Mouse (Mus musculus) midbrain, embryonic 13.5 days (tissue): ENCODE results near the gene Tie1. TPM values are rescaled to one million over a fixed set of nuclear protein-coding genes. Genes with fewer than 3 reads are reported as not detected.
"Not testable (repeated sequence)": the region's sequence is repeated elsewhere in the genome, so short reads cannot be mapped to it uniquely, and the experiment has no call there.

ENCODE experiments used
- ATAC-seq: fragments of 200-750 bp; cut with Nextera tagmentation; 2 replicates; pipeline ENCODE4 v1.8.0; 2017; ENCODE audit warnings: mild to moderate bottlenecking, moderate TSS enrichment, moderate library complexity
- H3K27ac ChIP-seq: fragments of 300-500 bp; sonication (generic); 2 replicates; pipeline ENCODE4 v1.5.1; 2015; ENCODE audit warnings: inconsistent platforms, mild to moderate bottlenecking, moderate library complexity
- H3K27me3 ChIP-seq: fragments of 300-500 bp; sonication (generic); 2 replicates; pipeline ENCODE4 v1.6.1; 2015; ENCODE audit warnings: mild to moderate bottlenecking, inconsistent platforms
- H3K36me3 ChIP-seq: fragments of 300-500 bp; sonication (generic); 2 replicates; pipeline ENCODE4 v1.6.1; 2015; ENCODE audit warnings: mild to moderate bottlenecking, inconsistent platforms
- H3K4me1 ChIP-seq: fragments of 300-500 bp; sonication (generic); replicated peaks from 2 replicates; pipeline ENCODE4 v1.6.1; 2015; ENCODE audit warnings: inconsistent platforms
- H3K4me2 ChIP-seq: fragments of 300-500 bp; sonication (generic); replicated peaks from 2 replicates; pipeline ENCODE4 v1.6.1; 2015; ENCODE audit warnings: moderate library complexity, mild to moderate bottlenecking, inconsistent platforms
- H3K4me3 ChIP-seq: fragments of 300-500 bp; sonication (generic); replicated peaks from 2 replicates; pipeline ENCODE4 v1.5.1; 2015; ENCODE audit warnings: mild to moderate bottlenecking, inconsistent platforms
- H3K9ac ChIP-seq: fragments of 300-500 bp; sonication (generic); replicated peaks from 2 replicates; pipeline ENCODE4 v1.6.1; 2015; ENCODE audit warnings: mild to moderate bottlenecking, inconsistent platforms
- H3K9me3 ChIP-seq: fragments of 300-500 bp; sonication (generic); 2 replicates; pipeline ENCODE4 v1.6.1; 2016; ENCODE audit warnings: mild to moderate bottlenecking, inconsistent platforms
- WGBS: fragments of 180-500 bp; shearing (Covaris S2); methylation state at CpG from one replicate; pipeline ENCODE4 v1.1.7; 2015; 5-methylcytosine and 5-hydroxymethylcytosine counted together
- polyA plus RNA-seq: library from polyadenylated mRNA; unstranded; fragments of >200 nt; fragmentation: Nextera tagmentation; extraction: Ambion mirVana; gene quantifications from 2 replicates; pipeline ENCODE4 v1.2.1, GENCODE M21; 2015

The Tie1 gene
- polyA plus RNA-seq, 1 experiment from 2014 or later = 14.4 TPM

- H3K4me3 ChIP-seq = no peak overlapping the region
- no peaks in the 10 kb centered on the region for H3K36me3 ChIP-seq
- H3K27me3 ChIP-seq = peaks cover 6% of the 10 kb centered on the region; the same call in 1 of the 2 replicates
- no peak overlapping the region for H3K27ac ChIP-seq
- WGBS = 74% methylated on average over 5 of the region's 5 CpGs
- no peaks in the 10 kb centered on the region for H3K9me3 ChIP-seq
- peaks cover 18% of the 10 kb centered on the region for H3K4me1 ChIP-seq
- H3K9ac ChIP-seq = no peak overlapping the region
- ATAC-seq = no peak
- H3K4me2 ChIP-seq = no peak overlapping the region
These were observed 28.3 kb upstream of the Tie1 start for GRCm38 (mm10) chr4:118518208-118518607.

- Histone ChIP-seq H3K9ac (no peak overlapping the region), H3K36me3 (no peaks in the 10 kb centered on the region), H3K9me3 (no peaks in the 10 kb centered on the region), H3K27me3 (peaks cover 6% of the 10 kb centered on the region; the same call in 1 of the 2 replicates), H3K4me2 (peak overlapping the region; percentile 9; the same call in 1 of the 2 replicates), H3K27ac (no peak overlapping the region), H3K4me3 (no peak overlapping the region), H3K4me1 (peaks cover 18% of the 10 kb centered on the region)
- ATAC-seq = no peak; the same call in none of the 2 replicates
- 35% methylated on average over 16 of the region's 16 CpGs for WGBS
These were observed 27.8 kb upstream of the Tie1 start for GRCm38 (mm10) chr4:118517497-118518146.

- ATAC-seq = peak; percentile 30; the same call in 1 of the 2 replicates
- Histone ChIP-seq H3K9me3 (no peaks in the 10 kb centered on the region), H3K27ac (no peak overlapping the region), H3K27me3 (peaks cover 6% of the 10 kb centered on the region; the same call in 1 of the 2 replicates), H3K4me1 (peaks cover 18% of the 10 kb centered on the region), H3K36me3 (no peaks in the 10 kb centered on the region), H3K9ac (no peak overlapping the region), H3K4me3 (no peak overlapping the region), H3K4me2 (peak overlapping the region; percentile 9; the same call in 1 of the 2 replicates)
- 29% methylated on average over 20 of the region's 20 CpGs for WGBS
These were observed 27.0 kb upstream of the Tie1 start for GRCm38 (mm10) chr4:118516699-118517496.

GRCm38 (mm10) chr4:118509050-118509449 is 19.2 kb upstream of the Tie1 start:
- no peaks in the 10 kb centered on the region for H3K9me3 ChIP-seq
- H3K4me1 ChIP-seq = peaks cover 7% of the 10 kb centered on the region
- WGBS = 5% methylated on average over 6 of the region's 6 CpGs
- no peak overlapping the region for H3K9ac ChIP-seq
- no peak overlapping the region for H3K4me3 ChIP-seq
- no peaks in the 10 kb centered on the region for H3K36me3 ChIP-seq
- no peak for ATAC-seq
- H3K27me3 ChIP-seq = no peaks in the 10 kb centered on the region
- H3K4me2 ChIP-seq = no peak overlapping the region
- H3K27ac ChIP-seq = no peak overlapping the region

GRCm38 (mm10) chr4:118507171-118507570 is 17.3 kb upstream of the Tie1 start:
- not testable (repeated sequence) for H3K4me1 ChIP-seq, ATAC-seq, H3K9me3 ChIP-seq, H3K4me3 ChIP-seq, H3K4me2 ChIP-seq, H3K36me3 ChIP-seq, H3K27me3 ChIP-seq, H3K9ac ChIP-seq, H3K27ac ChIP-seq
- WGBS = 85% methylated on average over 1 of the region's 1 CpGs

GRCm38 (mm10) chr4:118505551-118505950 is 15.7 kb upstream of the Tie1 start:
- Histone ChIP-seq H3K9ac (no peak overlapping the region), H3K4me1 (peaks cover 3% of the 10 kb centered on the region; the same call in 1 of the 2 replicates), H3K4me3 (no peak overlapping the region), H3K9me3 (no peaks in the 10 kb centered on the region), H3K4me2 (no peak overlapping the region), H3K36me3 (no peaks in the 10 kb centered on the region), H3K27ac (no peak overlapping the region), H3K27me3 (no peaks in the 10 kb centered on the region)
- WGBS = 75% methylated on average over 3 of the region's 3 CpGs
- ATAC-seq = no peak

- Histone ChIP-seq H3K27ac (no peak overlapping the region), H3K4me1 (no peaks in the 10 kb centered on the region), H3K27me3 (no peaks in the 10 kb centered on the region), H3K9me3 (no peaks in the 10 kb centered on the region), H3K36me3 (no peaks in the 10 kb centered on the region), H3K9ac (no peak overlapping the region), H3K4me2 (no peak overlapping the region), H3K4me3 (no peak overlapping the region)
- ATAC-seq = no peak
- WGBS = 64% methylated on average over 9 of the region's 9 CpGs
These were observed 10.9 kb upstream of the Tie1 start for GRCm38 (mm10) chr4:118500792-118501191.

GRCm38 (mm10) chr4:118500171-118500724 is 10.4 kb upstream of the Tie1 start:
- H3K36me3 ChIP-seq = no peaks in the 10 kb centered on the region
- no peaks in the 10 kb centered on the region for H3K4me1 ChIP-seq
- no peaks in the 10 kb centered on the region for H3K27me3 ChIP-seq
- no peak overlapping the region for H3K27ac ChIP-seq
- no peak overlapping the region for H3K9ac ChIP-seq
- ATAC-seq = no peak
- H3K4me2 ChIP-seq = no peak overlapping the region
- no peak overlapping the region for H3K4me3 ChIP-seq
- WGBS = 48% methylated on average over 6 of the region's 6 CpGs
- H3K9me3 ChIP-seq = no peaks in the 10 kb centered on the region

GRCm38 (mm10) chr4:118490461-118490860 is 600 bp upstream of the Tie1 start:
- no peak for ATAC-seq
- Histone ChIP-seq H3K27me3 (no peaks in the 10 kb centered on the region), H3K9me3 (no peaks in the 10 kb centered on the region), H3K27ac (no peak overlapping the region), H3K4me3 (no peak overlapping the region), H3K9ac (no peak overlapping the region), H3K4me2 (no peak overlapping the region), H3K36me3 (no peaks in the 10 kb centered on the region), H3K4me1 (no peaks in the 10 kb centered on the region)
- 95% methylated on average over 10 of the region's 10 CpGs for WGBS

GRCm38 (mm10) chr4:118476773-118477530 is 12.9 kb downstream of the Tie1 start:
- Histone ChIP-seq H3K9ac (no peak overlapping the region), H3K4me1 (peaks cover 4% of the 10 kb centered on the region; the same call in 1 of the 2 replicates)
- WGBS = 44% methylated on average over 15 of the region's 15 CpGs

GRCm38 (mm10) chr4:118472687-118473086 is 17.2 kb downstream of the Tie1 start:
- Histone ChIP-seq H3K4me3 (no peak overlapping the region), H3K36me3 (no peaks in the 10 kb centered on the region), H3K27ac (no peak overlapping the region), H3K4me2 (no peak overlapping the region), H3K27me3 (no peaks in the 10 kb centered on the region), H3K9me3 (no peaks in the 10 kb centered on the region), H3K4me1 (peaks cover 4% of the 10 kb centered on the region; the same call in 1 of the 2 replicates), H3K9ac (no peak overlapping the region)
- 93% methylated on average over 11 of the region's 11 CpGs for WGBS
- no peak for ATAC-seq

More at GRCm38 (mm10) chr4:118476773-118477530, 12.9 kb downstream of the Tie1 start:
- H3K36me3 ChIP-seq = no peaks in the 10 kb centered on the region
- H3K27ac ChIP-seq = no peak overlapping the region
- H3K27me3 ChIP-seq = no peaks in the 10 kb centered on the region
- no peak overlapping the region for H3K4me3 ChIP-seq
- no peak overlapping the region for H3K4me2 ChIP-seq
- no peak for ATAC-seq
- H3K9me3 ChIP-seq = no peaks in the 10 kb centered on the region
